Mouse (Mus musculus): Measurements from ENCODE around the gene Platr25. TPM values are rescaled to one million over a fixed set of nuclear protein-coding genes. Genes with fewer than 3 reads are reported as not detected.
"Not testable (repeated sequence)": the region's sequence is repeated elsewhere in the genome, so short reads cannot be mapped to it uniquely, and the experiment has no call there.

Gene Platr25
- 41.3 and 41.6 TPM in 2 replicates for polyA plus RNA-seq (2015; fragmentation: Nextera tagmentation; extraction: Ambion mirVana)

GRCm38 (mm10) chr13:62760432-62761415 is at the start of gene Platr25:
Gene Platr25, minus strand, starts transcription at chr13:62760709.
- H3K4me1 ChIP-seq (replicated peaks); H3K27me3 ChIP-seq; H3K36me3 ChIP-seq; H3K9me3 ChIP-seq; H3K27ac ChIP-seq (replicated peaks): not testable (repeated sequence)
- Histone ChIP-seq H3K4me2 (peak within 1 kb of the TSS; percentile 56), H3K9ac (peak within 1 kb of the TSS; percentile 69), H3K4me3 (peak within 1 kb of the TSS; percentile 48)
- peak; percentile 98 for ATAC-seq (ENCODE audit: low read depth)
- 9% methylated on average over 20 of the region's 20 CpGs for WGBS

- not testable (repeated sequence) for H3K9me3 ChIP-seq; H3K4me2 ChIP-seq; H3K4me1 ChIP-seq (replicated peaks); H3K36me3 ChIP-seq; H3K9ac ChIP-seq; H3K4me3 ChIP-seq; ATAC-seq (ENCODE audit: low read depth); H3K27ac ChIP-seq (replicated peaks); H3K27me3 ChIP-seq
- WGBS: 92% methylated on average over 6 of the region's 6 CpGs
Measured at GRCm38 (mm10) chr13:62807981-62808380, 47.5 kb upstream of the Platr25 start.

- H3K4me3 ChIP-seq: peak overlapping the region; percentile 53
- 52% methylated on average over 2 of the region's 2 CpGs for WGBS
- H3K27ac ChIP-seq (replicated peaks); H3K27me3 ChIP-seq; H3K4me1 ChIP-seq (replicated peaks); H3K9me3 ChIP-seq: not testable (repeated sequence)
- 0 out of 2 replicates have a peak overlapping the region, but pooled peaks have one; percentile 50 for H3K9ac ChIP-seq
- peaks cover 10% of the 10 kb centered on the region for H3K36me3 ChIP-seq
- H3K4me2 ChIP-seq: peak overlapping the region; percentile 76
- peak; percentile 44 for ATAC-seq (ENCODE audit: low read depth)
Measured at GRCm38 (mm10) chr13:62786135-62786493, 25.6 kb upstream of the Platr25 start.

DNA sequence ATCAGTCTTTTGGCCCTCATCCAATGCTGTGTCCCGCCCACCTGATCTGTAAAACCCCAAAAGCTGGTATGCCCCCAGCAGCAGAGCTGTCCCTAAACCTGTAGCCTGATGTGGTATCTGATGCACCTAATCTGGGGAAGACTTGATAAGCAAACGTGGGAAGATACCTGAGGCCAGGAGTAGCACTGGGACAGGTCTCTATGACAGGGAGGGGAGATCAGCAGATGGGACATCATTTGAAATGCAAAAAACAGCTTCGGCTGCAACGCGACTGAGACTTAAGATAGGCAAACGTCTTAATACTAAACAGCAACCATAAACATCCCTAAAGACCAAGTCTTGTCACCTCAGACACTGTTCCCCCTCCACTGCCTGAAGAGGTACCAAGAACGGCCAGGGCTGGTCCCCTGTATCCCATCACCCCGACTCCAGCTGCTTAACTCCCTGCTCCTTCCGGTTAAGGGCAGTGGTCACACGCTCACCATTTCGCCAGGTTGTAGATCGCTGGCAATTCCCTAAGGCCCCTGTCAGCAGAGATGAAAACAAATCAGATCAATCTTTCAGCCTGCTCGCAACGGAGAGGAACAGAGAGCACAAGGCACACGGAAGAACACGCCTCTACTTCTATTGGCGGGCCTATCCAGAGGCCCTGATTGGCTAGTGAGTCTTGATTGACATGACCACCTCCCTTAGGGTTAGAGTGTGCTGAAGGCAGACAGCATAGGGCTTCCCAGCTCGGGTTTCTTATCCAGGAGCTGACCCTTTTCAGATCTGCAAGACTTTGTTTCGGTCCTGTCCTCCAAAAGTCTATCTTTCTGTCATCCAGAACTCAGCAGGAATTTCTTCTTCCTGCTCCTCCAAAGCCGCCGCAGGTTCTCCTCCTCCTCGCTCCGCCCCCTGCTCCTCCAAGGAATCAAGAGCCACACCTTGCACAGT is 25.0 kb upstream of the Platr25 start, which contains the start of gene Gm5141:
Gene Gm5141 (minus strand): TSS at position 610 of the 936 bp plus-strand sequence.
- Histone ChIP-seq H3K9ac (peak within 1 kb of the TSS; percentile 74), H3K36me3 (peaks cover 13% of the 10 kb centered on the region), H3K4me2 (peak within 1 kb of the TSS; percentile 76), H3K9me3 (peaks cover 14% of the 10 kb centered on the region), H3K4me3 (peak within 1 kb of the TSS; percentile 53)
- H3K27me3 ChIP-seq; H3K4me1 ChIP-seq (replicated peaks); H3K27ac ChIP-seq (replicated peaks): not testable (repeated sequence)
- 4% methylated on average over 23 of the region's 23 CpGs for WGBS
- peak; percentile 100 for ATAC-seq (ENCODE audit: low read depth)

GRCm38 (mm10) chr13:62763806-62764205 is 3.3 kb upstream of the Platr25 start:
- not testable (repeated sequence) for H3K4me1 ChIP-seq (replicated peaks); H3K4me2 ChIP-seq; H3K4me3 ChIP-seq; H3K27me3 ChIP-seq; H3K9me3 ChIP-seq; ATAC-seq (ENCODE audit: low read depth); H3K36me3 ChIP-seq; H3K9ac ChIP-seq; H3K27ac ChIP-seq (replicated peaks)
- 62% methylated on average over 2 of the region's 2 CpGs for whole genome bisulfite sequencing

DNA sequence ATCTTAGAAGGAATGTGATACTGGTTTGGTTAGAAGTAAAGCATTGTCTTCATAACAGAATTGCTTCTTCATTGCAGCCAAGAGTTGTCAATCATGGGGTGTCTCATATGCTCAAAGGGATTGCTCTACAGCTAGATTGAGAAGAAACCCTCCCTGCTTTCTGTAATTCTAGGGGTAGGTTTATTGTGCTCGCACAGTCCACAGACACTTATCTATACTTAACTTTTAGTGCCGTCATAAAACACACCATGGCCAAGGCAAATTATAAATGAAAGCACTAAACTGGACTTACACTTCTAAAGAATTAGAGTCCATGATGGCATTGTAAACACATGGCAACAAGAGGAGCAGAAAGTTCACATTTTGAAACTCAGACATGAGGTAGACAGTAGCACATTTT is 27.2 kb downstream of the Platr25 start:
- no peaks in the 10 kb centered on the region for H3K9me3 ChIP-seq
- no peaks in the 10 kb centered on the region for H3K27me3 ChIP-seq
- no peak overlapping the region for H3K9ac ChIP-seq
- WGBS: 79% methylated on average over 2 of the region's 2 CpGs
- H3K4me2 ChIP-seq: no peak overlapping the region
- no peaks in the 10 kb centered on the region for H3K4me1 ChIP-seq (replicated peaks)
- no peak for ATAC-seq (ENCODE audit: low read depth)
- peaks cover 4% of the 10 kb centered on the region; the same call in 1 of the 2 replicates for H3K36me3 ChIP-seq
- H3K27ac ChIP-seq (replicated peaks): no peak overlapping the region
- H3K4me3 ChIP-seq: no peak overlapping the region

DNA sequence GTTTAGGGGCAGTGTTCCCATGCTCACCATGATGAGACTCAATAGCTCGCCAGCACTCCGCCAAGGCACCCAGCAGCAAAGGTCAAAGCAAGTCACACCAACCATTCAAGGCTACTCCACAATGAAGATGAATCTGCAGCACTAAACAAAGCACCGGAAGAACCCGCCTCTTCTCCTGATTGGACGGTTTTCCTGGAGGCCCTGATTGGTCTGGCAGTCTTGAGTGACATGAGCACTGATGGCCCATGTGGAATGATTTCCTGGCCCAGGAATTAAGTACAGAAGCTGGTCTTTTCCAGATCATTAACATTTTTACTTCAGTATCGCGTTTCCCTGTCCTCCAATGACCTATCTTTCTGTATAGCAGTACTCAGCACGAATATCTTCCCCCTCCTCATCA is 47.9 kb downstream of the Platr25 start:
- H3K9ac ChIP-seq; H3K4me2 ChIP-seq; H3K27me3 ChIP-seq; H3K4me3 ChIP-seq; H3K4me1 ChIP-seq (replicated peaks); H3K9me3 ChIP-seq; H3K36me3 ChIP-seq; ATAC-seq (ENCODE audit: low read depth); H3K27ac ChIP-seq (replicated peaks): not testable (repeated sequence)
- 92% methylated on average over 8 of the region's 8 CpGs for WGBS

GRCm38 (mm10) chr13:62685287-62685648 is 75.2 kb downstream of the Platr25 start:
- not testable (repeated sequence) for H3K27me3 ChIP-seq; H3K36me3 ChIP-seq; H3K9me3 ChIP-seq; H3K4me1 ChIP-seq (replicated peaks)
- peak; percentile 71 for ATAC-seq (ENCODE audit: low read depth)
- peak overlapping the region; percentile 46 for H3K4me3 ChIP-seq
- H3K27ac ChIP-seq (replicated peaks): peak overlapping the region; percentile 42; the same call in 1 of the 2 replicates
- H3K9ac ChIP-seq: peak overlapping the region; percentile 62
- H3K4me2 ChIP-seq: peak overlapping the region; percentile 55
- 26% methylated on average over 4 of the region's 4 CpGs for WGBS

DNA sequence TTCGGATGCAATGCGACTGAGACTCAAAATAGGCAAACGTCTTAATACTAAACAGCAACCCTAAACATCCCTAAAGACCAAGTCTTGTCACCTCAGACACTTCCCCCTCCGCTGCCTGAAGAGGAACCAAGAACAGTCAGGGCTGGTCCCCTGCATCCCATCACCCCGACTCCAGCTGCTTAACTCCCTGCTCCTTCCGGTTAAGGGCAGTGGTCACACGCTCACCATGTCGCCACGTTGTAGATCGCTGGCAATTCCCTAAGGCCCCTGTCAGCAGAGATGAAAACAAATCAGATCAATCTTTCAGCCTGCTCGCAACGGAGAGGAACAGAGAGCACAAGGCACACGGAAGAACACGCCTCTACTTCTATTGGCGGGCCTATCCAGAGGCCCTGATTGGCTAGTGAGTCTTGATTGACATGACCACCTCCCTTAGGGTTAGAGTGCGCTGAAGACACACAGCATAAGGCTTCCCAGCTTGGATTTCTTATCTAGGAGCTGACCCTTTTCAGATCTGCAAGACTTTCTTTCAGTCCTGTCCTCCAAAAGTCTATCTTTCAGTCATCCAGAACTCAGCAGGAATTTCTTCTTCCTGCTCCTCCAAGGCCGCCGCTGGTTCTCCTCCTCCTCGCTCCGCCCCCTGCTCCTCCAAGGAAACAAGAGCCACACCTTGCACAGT is 75.8 kb downstream of the Platr25 start:
- Histone ChIP-seq H3K27ac (replicated peaks) (peak overlapping the region; percentile 42), H3K9me3 (peaks cover 15% of the 10 kb centered on the region), H3K4me3 (peak overlapping the region; percentile 46), H3K4me2 (peak overlapping the region; percentile 56), H3K9ac (peak overlapping the region; percentile 66)
- WGBS: 2% methylated on average over 20 of the region's 20 CpGs
- H3K36me3 ChIP-seq; H3K4me1 ChIP-seq (replicated peaks); H3K27me3 ChIP-seq: not testable (repeated sequence)
- ATAC-seq (ENCODE audit: low read depth): peak; percentile 100

DNA sequence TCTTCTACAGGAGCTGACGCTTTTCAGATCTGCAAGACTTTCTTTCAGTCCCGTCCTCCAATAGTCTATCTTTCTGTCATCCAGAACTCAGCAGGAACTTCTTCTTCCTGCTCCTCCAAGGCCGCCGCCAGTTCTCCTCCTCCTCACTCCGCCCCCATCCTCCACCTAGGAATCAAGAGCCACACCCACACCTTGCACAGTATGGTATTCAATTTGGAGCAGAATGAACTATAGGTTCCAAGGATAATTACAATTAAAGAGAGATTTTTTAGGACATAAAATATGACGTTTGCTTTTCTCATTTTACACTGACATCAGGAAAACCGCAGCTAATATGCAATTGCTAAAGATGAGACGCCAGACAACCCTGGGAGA is 107.2 kb downstream of the Platr25 start:
- Histone ChIP-seq H3K9me3 (peaks cover 22% of the 10 kb centered on the region), H3K36me3 (peaks cover 4% of the 10 kb centered on the region; the same call in 1 of the 2 replicates), H3K4me2 (peak overlapping the region; percentile 56), H3K27ac (replicated peaks) (no peak overlapping the region; the same call in 1 of the 2 replicates), H3K4me1 (replicated peaks) (peaks cover 7% of the 10 kb centered on the region), H3K9ac (peak overlapping the region; percentile 78), H3K27me3 (no peaks in the 10 kb centered on the region), H3K4me3 (peak overlapping the region; percentile 57)
- 22% methylated on average over 8 of the region's 8 CpGs for WGBS
- peak; percentile 92 for ATAC-seq (ENCODE audit: low read depth)

GRCm38 (mm10) chr13:62652681-62653368 is 107.7 kb downstream of the Platr25 start:
- Histone ChIP-seq H3K27ac (replicated peaks) (peak overlapping the region; percentile 70), H3K9me3 (peaks cover 26% of the 10 kb centered on the region), H3K4me2 (peak overlapping the region; percentile 56), H3K9ac (peak overlapping the region; percentile 78), H3K4me3 (peak overlapping the region; percentile 57)
- H3K36me3 ChIP-seq; H3K27me3 ChIP-seq; H3K4me1 ChIP-seq (replicated peaks): not testable (repeated sequence)
- peak; percentile 100 for ATAC-seq (ENCODE audit: low read depth)
- 3% methylated on average over 16 of the region's 16 CpGs for WGBS

All from neural tube, embryonic 13.5 days (tissue).